Mouse (Mus musculus) spleen, postnatal 4 days (tissue): ENCODE results near the gene Tll2.

ENCODE experiments used
- DNase-seq, 2 experiments: peaks; one replicate each; pipeline ENCODE4 v3.0.0; 2022; ENCODE audit warnings: low spot score in 2 of 2

The Tll2 gene

GRCm38 (mm10) chr19:41160388-41160787 is 46.2 kb downstream of the Tll2 start:
- DNase-seq: no peak

- no peak for DNase-seq
These were observed 52.0 kb downstream of the Tll2 start for GRCm38 (mm10) chr19:41154681-41155080.

- DNase-seq: no peak
These were observed 54.2 kb downstream of the Tll2 start for GRCm38 (mm10) chr19:41152462-41152861.

- no peak for DNase-seq
These were observed 54.6 kb downstream of the Tll2 start for GRCm38 (mm10) chr19:41152016-41152370.

GRCm38 (mm10) chr19:41151321-41152015 is 55.2 kb downstream of the Tll2 start:
- DNase-seq: no peak

- DNase-seq: no peak
These were observed 65.7 kb downstream of the Tll2 start for GRCm38 (mm10) chr19:41140961-41141360.

GRCm38 (mm10) chr19:41139629-41140028 is 67.0 kb downstream of the Tll2 start:
- no peak for DNase-seq

- DNase-seq: no peak
These were observed 83.6 kb downstream of the Tll2 start for GRCm38 (mm10) chr19:41123009-41123408.

- no peak for DNase-seq
These were observed 86.7 kb downstream of the Tll2 start for GRCm38 (mm10) chr19:41119924-41120323.

GRCm38 (mm10) chr19:41118346-41118745 is 88.3 kb downstream of the Tll2 start:
- no peak for DNase-seq

- no peak for DNase-seq
These were observed 89.3 kb downstream of the Tll2 start for GRCm38 (mm10) chr19:41117334-41117733.

- no peak for DNase-seq
These were observed 92.0 kb downstream of the Tll2 start for GRCm38 (mm10) chr19:41114611-41115010.

- no peak for DNase-seq
These were observed 92.6 kb downstream of the Tll2 start for GRCm38 (mm10) chr19:41113911-41114531.

- no peak for DNase-seq
These were observed 94.0 kb downstream of the Tll2 start for GRCm38 (mm10) chr19:41112609-41113008.

GRCm38 (mm10) chr19:41109991-41110390 is 96.6 kb downstream of the Tll2 start:
- DNase-seq: no peak

GRCm38 (mm10) chr19:41109496-41109895 is 97.1 kb downstream of the Tll2 start:
- no peak for DNase-seq

GRCm38 (mm10) chr19:41108666-41109065 is 98.0 kb downstream of the Tll2 start:
- no peak for DNase-seq

- DNase-seq: no peak
These were observed 99.1 kb downstream of the Tll2 start for GRCm38 (mm10) chr19:41107530-41107929.

- DNase-seq: no peak
These were observed 101.7 kb downstream of the Tll2 start for GRCm38 (mm10) chr19:41104922-41105321.

- DNase-seq: no peak
These were observed 105.2 kb downstream of the Tll2 start for GRCm38 (mm10) chr19:41101390-41101789.

- no peak for DNase-seq
These were observed 105.8 kb downstream of the Tll2 start for GRCm38 (mm10) chr19:41100863-41101262.

GRCm38 (mm10) chr19:41097038-41097437 is 109.6 kb downstream of the Tll2 start:
- DNase-seq: no peak

- no peak for DNase-seq
These were observed 114.7 kb downstream of the Tll2 start for GRCm38 (mm10) chr19:41091901-41092300.

GRCm38 (mm10) chr19:41089833-41090232 is 116.8 kb downstream of the Tll2 start:
- DNase-seq: peak; percentile 37 to 73
